Mouse (Mus musculus) forebrain, embryonic 14.5 days (tissue): ENCODE measurements around the gene Gabbr2. TPM values are rescaled to one million over a fixed set of nuclear protein-coding genes. Genes with fewer than 3 reads are reported as not detected.

Experiments used
- ATAC-seq: fragments of 200-750 bp; cut with Nextera tagmentation; 2 replicates; pipeline ENCODE4 v1.8.0; 2017; ENCODE audit warnings: mild to moderate bottlenecking, moderate library complexity
- DNase-seq: peaks from one replicate; pipeline ENCODE4 v3.0.0-alpha.2; 2015; ENCODE audit warnings: low spot score
- H3K27ac ChIP-seq: fragments of 300-500 bp; sonication (generic); 2 replicates; pipeline ENCODE4 v1.5.1; 2014; ENCODE audit warnings: low read depth, mild to moderate bottlenecking, control low read depth, low read length, moderate library complexity
- H3K27me3 ChIP-seq: fragments of 300-500 bp; sonication (generic); replicated peaks from 2 replicates; pipeline ENCODE4 v1.6.1; 2014; ENCODE audit warnings: low read length, control low read depth, mixed read lengths; ENCODE audit not compliant: control insufficient read depth, insufficient read depth
- H3K36me3 ChIP-seq: fragments of 300-500 bp; sonication (generic); 2 replicates; pipeline ENCODE4 v1.6.1; 2014; ENCODE audit warnings: low read length, control low read depth; ENCODE audit not compliant: control insufficient read depth, insufficient read depth
- H3K4me1 ChIP-seq: fragments of 300-500 bp; sonication (generic); 2 replicates; pipeline ENCODE4 v1.6.1; 2014; ENCODE audit warnings: antibody characterized with exemption, low read length, control low read depth; ENCODE audit not compliant: control insufficient read depth, insufficient read depth
- H3K4me2 ChIP-seq: fragments of 300-500 bp; sonication (generic); 2 replicates; pipeline ENCODE4 v1.6.1; 2014; ENCODE audit warnings: mild to moderate bottlenecking, control low read depth, low read length
- H3K4me3 ChIP-seq: fragments of 300-500 bp; sonication (generic); 2 replicates; pipeline ENCODE4 v1.5.1; 2014; ENCODE audit warnings: low read depth, low read length, control low read depth
- H3K9ac ChIP-seq: fragments of 300-500 bp; sonication (generic); 2 replicates; pipeline ENCODE4 v1.6.1; 2014; ENCODE audit warnings: mild to moderate bottlenecking, low read length, control low read depth, moderate library complexity
- H3K9me3 ChIP-seq: fragments of 300-500 bp; sonication (generic); replicated peaks from 2 replicates; pipeline ENCODE4 v1.6.1; 2016; ENCODE audit warnings: low read length, control low read depth, mixed read lengths; ENCODE audit not compliant: control insufficient read depth
- WGBS: fragments of 180-500 bp; shearing (Covaris S2); extraction: QIAGEN DNeasy Blood & Tissue Kit; methylation state at CpG from one replicate; pipeline ENCODE4 v1.1.7; 2014; 5-methylcytosine and 5-hydroxymethylcytosine counted together
- polyA plus RNA-seq: library from polyadenylated mRNA; unstranded; fragments of >200 nt; fragmentation: Nextera tagmentation; extraction: Ambion mirVana; gene quantifications from 2 replicates; pipeline ENCODE4 v1.2.1, GENCODE M21; 2014

Gene Gabbr2
- polyA plus RNA-seq, 1 experiment from 2014 or later: 1.7 TPM

DNA sequence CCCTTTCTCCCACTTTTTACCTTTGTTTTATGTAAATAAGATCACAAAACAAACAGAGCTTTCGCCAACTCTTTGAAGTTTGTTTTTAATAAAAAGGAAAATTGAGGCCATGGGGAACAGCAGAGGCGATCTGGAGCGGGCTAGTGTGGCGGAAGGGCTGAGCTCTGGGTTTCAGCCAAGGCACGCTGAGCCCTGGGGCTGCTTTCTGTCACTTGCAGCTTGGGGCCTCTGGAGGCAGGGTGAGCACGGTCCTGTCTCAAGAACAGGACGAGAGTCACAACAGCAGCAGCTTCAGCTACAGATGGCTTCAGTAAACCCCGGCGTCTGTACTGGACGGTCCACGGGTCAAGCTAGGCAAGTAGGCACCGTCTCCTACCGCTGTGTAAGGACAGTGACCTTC, 132.8 kb downstream of the Gabbr2 start:
- no peak overlapping the region for H3K4me3 ChIP-seq
- H3K27ac ChIP-seq: no peak overlapping the region
- no peaks in the 10 kb centered on the region for H3K9me3 ChIP-seq
- 18% methylated on average over 13 of the region's 13 CpGs for WGBS
- H3K4me1 ChIP-seq: peaks cover 10% of the 10 kb centered on the region; the same call in 1 of the 2 replicates
- H3K4me2 ChIP-seq: 0 out of 2 replicates have a peak overlapping the region, but pooled peaks have one; percentile 9
- ATAC-seq (peak; percentile 60; the same call in 1 of the 2 replicates), DNase-seq (peak; percentile 67)
- peaks cover 28% of the 10 kb centered on the region; the same call in 1 of the 2 replicates for H3K27me3 ChIP-seq
- H3K36me3 ChIP-seq: no peaks in the 10 kb centered on the region
- no peak overlapping the region for H3K9ac ChIP-seq

DNA sequence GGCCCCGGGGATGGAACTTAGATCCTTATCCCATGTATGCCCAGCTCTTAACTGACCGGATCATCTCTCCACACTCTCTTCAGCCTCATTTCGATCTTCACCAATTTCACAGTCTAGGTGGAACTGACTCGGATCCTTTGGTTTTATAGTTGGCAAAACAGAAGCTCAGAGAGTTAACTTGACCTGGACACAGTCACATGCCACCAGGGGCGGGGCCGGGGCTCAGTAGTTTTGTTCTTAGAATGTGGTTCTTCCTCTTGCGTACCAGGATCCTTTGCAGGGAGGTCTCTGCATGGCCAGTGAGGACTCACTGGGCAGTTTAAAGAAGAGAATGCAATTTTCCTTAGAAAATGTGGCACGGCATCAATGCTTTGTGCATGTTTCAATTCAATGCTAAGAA, 135.5 kb downstream of the Gabbr2 start:
- no peak overlapping the region for H3K27ac ChIP-seq
- no peak overlapping the region for H3K9ac ChIP-seq
- ATAC-seq (no peak), DNase-seq (no peak)
- 92% methylated on average over 8 of the region's 8 CpGs for WGBS
- no peaks in the 10 kb centered on the region for H3K36me3 ChIP-seq
- H3K4me3 ChIP-seq: no peak overlapping the region
- no peak overlapping the region for H3K4me2 ChIP-seq
- peaks cover 37% of the 10 kb centered on the region for H3K27me3 ChIP-seq
- no peaks in the 10 kb centered on the region for H3K9me3 ChIP-seq
- H3K4me1 ChIP-seq: peaks cover 7% of the 10 kb centered on the region; the same call in 1 of the 2 replicates

DNA sequence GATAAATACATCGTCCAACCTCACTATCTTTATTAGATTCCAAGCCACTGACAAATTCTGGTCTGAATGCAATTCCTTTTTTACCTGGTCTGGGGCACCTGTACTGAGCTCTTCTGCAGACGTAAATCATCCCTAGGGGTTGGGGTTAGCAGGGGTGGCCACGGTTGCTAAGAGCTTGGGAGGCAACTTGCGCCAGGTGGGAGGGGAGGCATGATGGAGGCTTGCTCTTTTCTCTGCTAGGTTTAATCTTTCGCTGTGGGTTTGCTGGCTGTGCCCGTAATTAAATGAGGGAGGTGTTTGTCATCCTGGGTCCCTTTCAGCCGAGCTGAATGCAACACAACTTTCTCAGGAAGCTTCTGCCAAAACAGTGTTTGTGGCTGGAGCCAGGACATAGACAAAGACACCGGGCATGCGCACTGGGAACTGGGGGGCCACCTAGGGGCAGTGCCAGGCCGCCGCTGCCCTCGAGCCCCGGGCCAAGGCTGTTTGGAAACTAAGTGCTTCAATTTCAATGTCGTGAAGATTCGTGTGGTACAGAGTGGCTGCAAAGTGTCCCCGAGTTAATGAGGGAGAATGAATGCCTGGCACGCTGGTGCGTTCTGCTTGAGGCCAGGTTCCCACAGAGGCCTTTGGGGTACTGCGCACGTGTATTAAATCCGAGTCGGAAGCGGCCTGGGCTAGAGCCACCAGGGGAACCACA, 136.8 kb downstream of the Gabbr2 start:
- H3K36me3 ChIP-seq: no peaks in the 10 kb centered on the region
- H3K4me2 ChIP-seq: peak overlapping the region; percentile 24; the same call in 1 of the 2 replicates
- peaks cover 7% of the 10 kb centered on the region; the same call in 1 of the 2 replicates for H3K4me1 ChIP-seq
- H3K27ac ChIP-seq: no peak overlapping the region
- peak; percentile 80 for ATAC-seq
- H3K27me3 ChIP-seq: peaks cover 38% of the 10 kb centered on the region
- no peak overlapping the region for H3K4me3 ChIP-seq
- peak; percentile 91 for DNase-seq
- no peak overlapping the region for H3K9ac ChIP-seq
- 15% methylated on average over 23 of the region's 23 CpGs for WGBS
- no peaks in the 10 kb centered on the region for H3K9me3 ChIP-seq

DNA sequence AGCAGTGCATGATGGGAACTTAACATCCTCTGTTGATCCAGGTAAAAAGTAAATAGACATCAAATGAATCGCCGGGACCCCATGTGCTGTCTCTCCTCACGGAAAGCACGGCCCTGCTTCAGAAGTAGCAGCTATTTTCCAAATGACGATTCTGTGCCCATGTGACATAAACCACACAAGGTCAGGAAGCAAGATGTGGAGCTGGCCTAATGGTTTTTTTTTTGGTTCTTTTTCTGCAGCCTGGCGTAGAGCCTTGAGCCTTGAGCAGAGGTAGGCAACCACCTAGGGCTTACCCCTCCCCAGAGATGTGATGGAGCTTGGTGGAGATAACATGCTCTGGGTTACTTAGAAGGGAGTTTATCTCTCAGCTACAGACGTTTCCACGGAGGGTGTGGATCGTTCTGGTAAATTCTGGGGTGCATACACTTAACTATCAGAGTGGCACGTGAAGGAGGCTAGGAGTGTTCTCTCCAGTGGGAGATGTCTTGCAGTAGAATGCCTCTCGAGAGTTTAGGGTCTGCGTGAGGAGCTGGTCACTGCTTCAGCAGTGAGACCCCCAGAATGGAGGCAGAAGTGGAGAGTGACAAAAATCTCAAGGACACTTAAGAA, 137.7 kb downstream of the Gabbr2 start:
- Histone ChIP-seq H3K4me1 (peaks cover 7% of the 10 kb centered on the region; the same call in 1 of the 2 replicates), H3K4me2 (no peak overlapping the region), H3K36me3 (no peaks in the 10 kb centered on the region), H3K4me3 (no peak overlapping the region), H3K27ac (no peak overlapping the region), H3K9me3 (no peaks in the 10 kb centered on the region), H3K27me3 (peaks cover 34% of the 10 kb centered on the region), H3K9ac (no peak overlapping the region)
- WGBS: 89% methylated on average over 12 of the region's 12 CpGs
- no peak for DNase-seq
- ATAC-seq: no peak

DNA sequence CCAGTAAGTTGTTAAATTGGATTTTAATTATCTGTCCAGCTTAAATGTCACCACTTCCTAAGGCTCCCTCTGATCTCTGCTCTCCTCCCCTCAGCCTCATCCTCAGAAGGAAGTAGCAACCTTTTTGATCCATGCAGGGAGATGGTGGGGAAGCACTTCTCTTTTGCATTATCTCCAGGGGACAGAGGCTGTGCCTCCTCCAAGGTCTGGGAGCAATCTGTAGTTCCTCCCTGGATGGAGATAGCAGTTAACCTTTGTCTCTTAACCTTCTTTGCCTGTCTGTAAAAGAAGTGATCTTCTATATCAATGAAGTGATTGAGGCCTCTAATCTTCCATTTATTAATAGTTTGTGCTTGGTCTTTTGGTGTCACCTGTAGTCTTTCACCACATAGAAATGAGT, 143.9 kb downstream of the Gabbr2 start:
- H3K4me2 ChIP-seq: no peak overlapping the region
- H3K27ac ChIP-seq: no peak overlapping the region
- no peak overlapping the region for H3K9ac ChIP-seq
- H3K36me3 ChIP-seq: no peaks in the 10 kb centered on the region
- H3K9me3 ChIP-seq: no peaks in the 10 kb centered on the region
- DNase-seq: no peak
- H3K27me3 ChIP-seq: peaks cover 8% of the 10 kb centered on the region; the same call in 1 of the 2 replicates
- H3K4me3 ChIP-seq: no peak overlapping the region
- H3K4me1 ChIP-seq: no peaks in the 10 kb centered on the region
- ATAC-seq: no peak

DNA sequence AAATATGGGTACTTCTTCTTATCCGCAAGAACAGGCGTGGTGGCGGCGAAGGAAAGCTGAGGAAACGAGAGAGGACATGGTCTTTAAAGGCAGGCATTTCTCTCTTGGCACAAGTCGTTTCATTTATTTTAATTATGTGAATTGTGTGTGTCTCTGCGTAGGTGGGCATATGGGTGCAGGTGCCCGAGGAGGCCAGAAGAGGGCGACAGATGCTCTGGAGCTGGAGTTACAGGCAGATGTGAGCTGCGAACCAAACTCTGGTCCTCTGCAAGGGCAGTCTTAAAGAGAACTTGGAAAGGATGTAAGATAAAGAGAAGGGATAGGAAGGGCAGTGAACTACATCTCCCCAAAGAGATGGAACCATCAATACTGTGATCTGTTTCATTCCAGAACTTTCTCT, 145.3 kb downstream of the Gabbr2 start:
- no peak for ATAC-seq

DNA sequence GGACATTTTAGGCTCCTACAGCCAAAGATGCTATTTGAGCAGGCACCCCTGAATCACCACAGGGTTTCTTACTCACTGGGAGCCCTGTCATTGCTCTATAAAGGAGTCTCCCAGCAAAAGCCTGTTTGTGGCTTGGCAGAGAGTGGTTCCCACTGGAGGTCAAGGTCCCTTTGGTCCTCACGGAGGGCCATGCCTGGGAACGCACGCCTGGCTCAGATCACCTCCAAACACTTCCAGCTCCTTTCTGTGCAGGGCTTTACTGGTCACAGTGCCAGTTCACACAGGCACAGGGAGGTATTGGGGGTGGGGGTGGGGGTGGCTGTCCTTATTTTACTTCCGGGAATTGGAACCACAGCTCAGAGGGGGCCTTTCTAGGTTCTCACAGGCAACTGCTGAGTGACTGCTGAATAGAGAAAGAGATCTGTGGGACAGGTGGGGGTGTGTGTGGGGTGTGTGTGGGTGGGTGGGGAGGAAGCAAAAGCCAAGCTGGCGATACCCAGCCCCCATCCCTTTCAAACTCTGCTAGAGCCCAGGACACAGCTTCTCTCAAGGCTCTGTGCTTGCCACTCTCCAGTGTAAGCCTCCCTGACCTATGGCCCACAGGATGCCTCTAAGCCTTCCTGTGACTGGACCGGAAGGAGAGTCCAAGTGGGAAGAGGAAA, 146.6 kb downstream of the Gabbr2 start:
- Histone ChIP-seq H3K9ac (no peak overlapping the region), H3K4me1 (no peaks in the 10 kb centered on the region), H3K27me3 (no peaks in the 10 kb centered on the region), H3K36me3 (no peaks in the 10 kb centered on the region), H3K4me3 (no peak overlapping the region), H3K4me2 (no peak overlapping the region), H3K27ac (no peak overlapping the region), H3K9me3 (no peaks in the 10 kb centered on the region)
- no peak for DNase-seq
- 67% methylated on average over 6 of the region's 6 CpGs for WGBS
- ATAC-seq: no peak

More for the DNA sequence above, 145.3 kb downstream of the Gabbr2 start:
- WGBS: 93% methylated on average over 10 of the region's 10 CpGs
- Histone ChIP-seq H3K4me3 (no peak overlapping the region), H3K9ac (no peak overlapping the region), H3K4me1 (no peaks in the 10 kb centered on the region), H3K27me3 (0 out of 2 replicates have a peak, but pooled peaks cover 3% of the 10 kb centered on the region), H3K36me3 (no peaks in the 10 kb centered on the region), H3K27ac (no peak overlapping the region), H3K9me3 (no peaks in the 10 kb centered on the region), H3K4me2 (no peak overlapping the region)
- DNase-seq: no peak

DNA sequence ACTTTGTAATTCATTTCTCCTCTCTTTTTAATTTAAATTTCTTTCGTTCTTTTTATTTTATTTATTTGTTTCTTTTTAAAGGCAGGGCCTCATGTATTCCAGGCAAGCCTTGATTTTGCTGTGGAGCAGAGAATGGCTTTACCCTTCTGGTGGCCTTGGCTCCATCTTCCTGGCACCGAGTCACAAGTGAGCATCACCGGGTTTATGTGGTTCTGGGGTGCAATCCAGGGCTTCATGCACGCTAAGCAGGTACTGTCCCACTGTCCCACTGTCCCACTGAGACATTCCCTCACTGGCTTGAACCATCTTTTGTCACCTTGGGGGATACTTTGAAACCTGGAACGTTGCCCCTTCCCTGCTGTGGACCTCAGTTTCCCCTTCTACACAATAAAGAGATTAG, 147.1 kb downstream of the Gabbr2 start:
- WGBS: 72% methylated on average over 5 of the region's 5 CpGs
- H3K27ac ChIP-seq: no peak overlapping the region
- H3K4me3 ChIP-seq: no peak overlapping the region
- no peak overlapping the region for H3K9ac ChIP-seq
- no peaks in the 10 kb centered on the region for H3K9me3 ChIP-seq
- no peaks in the 10 kb centered on the region for H3K36me3 ChIP-seq
- no peak for ATAC-seq
- DNase-seq: no peak
- H3K27me3 ChIP-seq: no peaks in the 10 kb centered on the region
- no peaks in the 10 kb centered on the region for H3K4me1 ChIP-seq
- no peak overlapping the region for H3K4me2 ChIP-seq

DNA sequence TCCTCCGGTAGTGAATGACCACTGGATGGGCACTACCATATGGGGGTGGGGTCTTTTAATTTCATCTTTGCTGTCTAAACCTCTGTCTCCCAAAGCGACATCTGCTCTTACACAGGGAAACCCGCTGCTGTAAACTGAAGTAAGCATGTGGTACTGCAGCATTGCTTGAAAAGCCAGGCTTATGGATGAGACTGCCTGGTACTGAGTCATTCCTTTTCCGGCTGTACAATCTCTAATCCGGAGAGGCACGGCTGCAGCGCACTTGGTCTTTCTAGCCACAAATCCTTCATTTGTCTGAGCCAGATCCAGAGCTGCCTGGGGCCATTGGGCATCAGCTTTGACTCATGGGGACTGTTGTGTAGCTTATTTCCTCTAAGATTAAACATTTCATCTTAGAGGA, 149.1 kb downstream of the Gabbr2 start:
- H3K4me1 ChIP-seq: no peaks in the 10 kb centered on the region
- no peaks in the 10 kb centered on the region for H3K9me3 ChIP-seq
- no peak overlapping the region for H3K9ac ChIP-seq
- H3K36me3 ChIP-seq: no peaks in the 10 kb centered on the region
- H3K4me2 ChIP-seq: no peak overlapping the region
- H3K4me3 ChIP-seq: no peak overlapping the region
- 90% methylated on average over 7 of the region's 7 CpGs for WGBS
- no peak overlapping the region for H3K27ac ChIP-seq
- DNase-seq: no peak
- no peak for ATAC-seq
- H3K27me3 ChIP-seq: 0 out of 2 replicates have a peak, but pooled peaks cover under 1% of the 10 kb centered on the region
